Mouse (Mus musculus): Measurements from ENCODE around the gene Hist1h2bn.
A peak's percentile ranks its signal among the peaks of the same experiment; 100 is the strongest.
"Not testable (repeated sequence)": the region's sequence is repeated elsewhere in the genome, so short reads cannot be mapped to it uniquely, and the experiment has no call there.

The Hist1h2bn gene

DNA sequence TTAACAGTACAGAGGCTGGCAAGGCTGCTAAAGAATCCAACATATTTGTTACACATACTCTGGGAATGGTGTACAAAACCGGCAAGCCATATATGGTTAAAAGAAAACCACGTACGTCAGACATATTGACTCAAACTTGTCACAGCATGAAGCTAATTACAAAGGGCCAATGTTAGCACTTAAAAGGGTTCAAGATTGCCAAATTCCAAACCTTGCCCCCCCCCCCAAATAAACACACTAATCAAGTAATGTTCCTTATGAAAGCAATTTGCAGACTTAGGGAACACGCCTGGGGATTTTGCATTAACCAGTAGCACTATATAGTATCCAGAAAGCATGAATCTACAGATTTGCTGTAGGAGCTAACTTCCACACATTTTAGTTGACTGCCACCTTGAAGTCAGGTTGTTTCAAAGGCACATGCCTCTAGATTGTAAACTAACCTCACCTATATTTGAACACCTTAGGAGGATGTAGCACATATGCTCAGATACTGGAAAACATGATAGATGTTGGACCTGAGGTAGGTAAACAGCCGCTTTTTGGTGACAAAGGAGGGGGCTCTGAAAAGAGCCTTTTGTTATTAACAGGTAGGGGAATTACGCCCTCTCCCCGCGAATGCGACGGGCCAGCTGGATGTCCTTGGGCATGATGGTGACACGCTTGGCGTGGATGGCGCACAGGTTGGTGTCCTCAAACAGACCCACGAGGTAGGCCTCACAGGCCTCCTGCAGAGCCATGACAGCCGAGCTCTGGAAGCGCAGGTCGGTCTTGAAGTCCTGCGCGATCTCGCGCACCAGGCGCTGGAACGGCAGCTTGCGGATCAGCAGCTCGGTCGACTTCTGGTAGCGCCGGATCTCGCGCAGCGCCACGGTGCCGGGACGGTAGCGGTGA lies 28.7 kb downstream of the Hist1h2bn start:
- DNase-seq: peak; percentile 44 to 68

GRCm38 (mm10) chr13:21783255-21783617 lies 29.3 kb downstream of the Hist1h2bn start, which contains the start of gene Hist1h3i:
Gene Hist1h3i (minus strand): TSS chr13:21783370.
- DNase-seq: peak in 1 of 2 experiments; percentile 71

GRCm38 (mm10) chr13:21783734-21784161 lies 29.8 kb downstream of the Hist1h2bn start:
- DNase-seq: peak; percentile 46 to 54

DNA sequence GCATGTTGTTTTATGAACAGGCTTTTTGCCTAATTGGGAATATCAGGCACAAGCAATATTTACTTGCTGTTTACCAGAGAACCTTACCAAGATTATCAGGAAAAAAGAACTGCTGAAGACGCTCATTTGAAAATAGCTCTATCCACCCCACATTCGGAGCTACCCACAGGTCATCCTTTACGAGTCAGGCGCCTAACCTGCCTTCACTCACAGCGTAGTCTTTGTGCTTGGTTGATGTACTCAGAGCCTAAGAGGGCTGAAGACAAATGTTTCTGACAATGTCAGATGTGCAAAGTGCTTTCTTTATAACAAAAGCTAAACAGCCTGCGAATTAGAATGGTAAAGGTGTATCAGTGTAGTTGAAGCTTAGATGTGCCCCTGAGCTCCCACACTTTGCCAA lies 30.4 kb downstream of the Hist1h2bn start:
- no peak for DNase-seq

DNA sequence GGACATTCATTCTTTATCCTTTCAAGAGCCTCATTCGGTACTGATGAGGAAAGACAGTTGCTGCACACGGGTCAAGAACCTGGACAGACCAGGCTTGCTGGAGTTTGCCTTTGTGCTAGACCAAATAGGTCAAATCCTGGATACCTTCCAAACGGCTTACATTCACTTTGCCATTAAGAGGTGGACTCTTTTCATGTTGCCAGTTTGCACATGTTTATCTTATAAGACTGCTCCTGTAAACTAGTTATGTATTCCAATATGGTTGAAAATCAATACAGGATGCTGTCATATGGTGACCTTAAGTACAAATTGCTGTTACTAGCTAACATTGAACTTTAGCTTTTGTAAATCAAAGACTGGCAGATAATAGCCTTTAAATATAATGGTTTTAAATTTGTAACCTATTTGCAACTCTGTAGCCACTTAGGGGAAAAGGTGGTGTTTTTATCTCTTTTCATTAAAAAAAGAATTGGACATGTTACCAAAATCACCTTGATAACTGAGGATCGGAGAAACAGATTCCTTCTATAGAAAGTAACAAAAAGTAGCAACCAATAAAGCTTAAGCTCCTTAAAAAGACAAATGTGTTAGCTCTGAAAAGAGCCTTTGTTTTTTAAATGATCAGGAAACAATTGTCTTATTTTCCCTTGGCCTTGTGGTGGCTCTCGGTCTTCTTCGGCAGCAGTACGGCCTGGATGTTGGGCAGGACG lies 32.4 kb downstream of the Hist1h2bn start:
- no peak for DNase-seq

DNA sequence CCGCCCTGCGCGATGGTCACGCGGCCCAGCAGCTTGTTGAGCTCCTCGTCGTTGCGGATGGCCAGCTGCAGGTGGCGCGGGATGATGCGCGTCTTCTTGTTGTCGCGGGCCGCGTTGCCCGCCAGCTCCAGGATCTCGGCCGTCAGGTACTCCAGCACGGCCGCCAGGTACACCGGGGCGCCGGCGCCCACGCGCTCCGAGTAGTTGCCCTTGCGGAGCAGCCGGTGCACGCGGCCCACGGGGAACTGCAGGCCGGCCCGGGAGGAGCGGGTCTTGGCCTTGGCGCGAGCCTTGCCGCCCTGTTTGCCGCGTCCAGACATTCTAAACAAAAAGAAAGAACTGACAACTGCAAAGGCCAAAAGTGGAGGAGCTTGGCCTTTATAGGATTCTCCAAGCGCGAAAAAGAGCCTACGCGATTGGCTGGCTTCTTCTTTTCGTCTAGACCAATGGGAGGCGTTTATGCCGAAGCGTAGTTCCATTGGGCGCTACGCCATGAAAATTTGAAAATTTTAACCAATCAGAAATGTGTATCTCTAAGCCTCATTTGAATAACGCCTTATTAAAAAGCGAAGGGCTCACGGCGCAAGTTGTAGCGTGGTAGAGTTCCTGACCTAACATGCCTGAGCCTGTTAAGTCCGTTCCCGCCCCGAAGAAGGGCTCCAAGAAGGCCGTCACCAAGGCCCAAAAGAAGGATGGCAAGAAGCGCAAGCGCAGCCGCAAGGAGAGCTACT lies 33.1 kb downstream of the Hist1h2bn start, which contains the start of the genes Hist1h2an and Hist1h2bp:
TSS of gene Hist1h2an (minus strand) at position 320 of the 731 bp plus-strand sequence.
TSS of gene Hist1h2bp (plus strand) at position 563 of the 731 bp plus-strand sequence.
- DNase-seq: peak; percentile 83 to 84

DNA sequence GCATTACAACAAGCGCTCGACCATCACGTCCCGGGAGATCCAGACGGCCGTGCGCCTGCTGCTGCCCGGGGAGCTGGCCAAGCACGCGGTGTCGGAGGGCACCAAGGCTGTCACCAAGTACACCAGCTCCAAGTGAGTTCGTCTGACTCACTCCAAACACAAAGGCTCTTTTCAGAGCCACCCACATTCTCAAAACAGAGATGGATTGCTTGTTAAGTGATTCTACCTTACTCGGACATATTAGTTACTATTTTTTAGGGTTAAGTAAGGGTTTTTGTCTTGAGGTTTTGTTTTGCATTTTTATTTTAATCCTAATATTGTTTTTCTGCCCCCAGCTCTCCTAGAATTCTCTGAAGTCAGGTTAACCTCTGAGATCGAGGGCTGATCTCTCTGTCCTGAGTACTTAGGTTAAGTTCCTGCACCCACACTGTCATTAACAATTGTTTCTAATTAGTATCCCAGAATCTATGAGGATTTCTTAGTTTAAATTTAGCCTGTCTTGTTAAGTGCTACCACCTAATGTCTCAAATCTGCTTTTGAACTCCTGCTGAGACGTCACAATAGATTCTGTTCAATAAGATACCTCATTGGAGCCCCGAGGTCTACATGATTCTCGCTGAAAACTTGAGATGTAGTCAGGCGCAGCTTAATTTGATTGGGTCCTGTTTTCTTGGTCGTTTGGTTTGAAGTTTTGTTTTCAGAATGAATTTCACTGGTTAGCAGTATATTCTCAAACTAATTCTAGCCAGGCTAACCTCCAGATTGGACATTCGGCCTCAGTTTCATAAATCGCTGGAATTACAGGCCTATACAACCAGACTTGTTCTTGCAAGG lies 34.1 kb downstream of the Hist1h2bn start:
- no peak for DNase-seq

- no peak for DNase-seq
These were observed 36.0 kb downstream of the Hist1h2bn start for GRCm38 (mm10) chr13:21789925-21790324.

DNA sequence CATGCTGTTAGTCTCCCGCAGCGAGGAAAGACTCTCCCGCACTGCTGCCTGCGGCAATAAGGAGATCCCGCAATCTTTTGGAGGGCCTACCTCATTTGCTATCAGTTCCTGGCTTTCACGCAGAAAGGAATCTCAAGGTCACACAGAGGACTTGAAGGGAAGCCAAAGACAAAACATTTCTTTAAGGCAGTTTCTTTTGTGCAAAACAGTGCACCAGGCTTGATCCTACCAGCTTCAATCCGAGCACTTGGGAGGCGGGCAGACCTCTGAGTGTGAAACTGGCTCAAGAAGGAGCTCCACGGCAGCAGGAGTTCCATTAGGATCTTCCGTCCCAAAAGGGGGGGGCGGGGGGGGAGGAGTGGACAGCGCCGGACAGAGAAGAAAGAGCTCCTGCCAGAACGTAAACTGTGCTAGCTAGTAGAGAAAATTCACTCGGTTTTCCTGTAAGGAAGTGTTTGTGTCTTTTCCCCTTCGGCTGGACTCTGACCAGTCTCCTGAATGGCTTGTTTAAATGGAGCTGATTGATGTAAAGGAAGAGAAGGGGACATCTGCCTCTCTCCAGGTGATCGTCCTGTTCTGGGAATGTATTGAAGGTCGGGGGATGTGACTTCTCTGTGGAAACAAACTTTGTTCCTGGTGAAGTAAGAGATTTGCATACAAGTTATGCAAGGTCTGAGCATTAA lies 36.8 kb downstream of the Hist1h2bn start:
- DNase-seq: no peak

DNA sequence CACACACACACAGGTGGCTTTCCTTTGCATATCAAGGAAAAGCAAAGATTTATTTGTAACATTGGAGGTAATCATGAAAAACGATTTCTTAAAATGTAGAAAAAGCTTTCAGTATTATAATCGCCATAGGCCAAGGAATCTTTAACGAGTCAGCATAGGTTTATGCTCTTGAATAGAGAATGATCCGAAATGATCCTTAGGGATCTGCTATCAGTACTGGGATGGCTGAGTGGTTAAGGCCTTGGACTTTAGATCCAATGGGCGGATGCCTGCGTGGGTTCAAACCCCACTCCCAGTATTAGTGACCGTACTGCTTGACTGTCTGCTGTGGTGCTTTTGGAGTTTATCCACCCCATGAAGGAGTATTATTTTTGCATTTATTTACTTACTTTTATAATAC lies 41.7 kb downstream of the Hist1h2bn start:
- DNase-seq: no peak

DNA sequence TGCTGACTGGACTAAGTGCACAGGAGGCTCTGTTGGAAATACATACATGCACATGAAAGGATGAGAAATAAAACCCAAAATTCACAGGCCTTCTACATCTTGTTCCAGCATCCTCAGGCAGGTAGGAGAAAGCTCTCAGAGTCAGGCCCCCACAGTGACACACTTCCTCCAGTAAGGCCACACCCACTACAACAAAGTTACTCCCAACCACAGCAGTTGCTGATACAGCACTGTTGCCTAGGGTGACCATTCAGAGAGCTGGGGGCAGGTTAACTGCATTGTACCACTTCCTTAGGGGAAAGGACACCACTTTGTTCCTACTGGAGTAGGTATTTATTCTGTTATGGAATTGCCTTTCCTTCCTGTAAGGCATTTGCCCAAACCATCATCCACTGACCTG lies 43.2 kb downstream of the Hist1h2bn start:
- not testable (repeated sequence) for DNase-seq

GRCm38 (mm10) chr13:21803058-21803457 lies 49.1 kb downstream of the Hist1h2bn start:
- DNase-seq: not testable (repeated sequence)

All from B cell, adult 2 months (primary cell).